Mouse (Mus musculus) forebrain, embryonic 12.5 days (tissue): ENCODE measurements around the gene Btnl2. TPM values are rescaled to one million over a fixed set of nuclear protein-coding genes. Genes with fewer than 3 reads are reported as not detected.
"Not testable (repeated sequence)": the region's sequence is repeated elsewhere in the genome, so short reads cannot be mapped to it uniquely, and the experiment has no call there.

Experiments used
- ATAC-seq: fragments of 200-750 bp; cut with Nextera tagmentation; 2 replicates; pipeline ENCODE4 v1.8.0; 2017; ENCODE audit warnings: moderate TSS enrichment; ENCODE audit not compliant: low FRiP score
- H3K27ac ChIP-seq: fragments of 300-500 bp; sonication (generic); 2 replicates; pipeline ENCODE4 v1.5.1; 2016; ENCODE audit warnings: mild to moderate bottlenecking
- H3K27me3 ChIP-seq: fragments of 300-500 bp; sonication (generic); 2 replicates; pipeline ENCODE4 v1.6.1; 2016; ENCODE audit warnings: mild to moderate bottlenecking
- H3K36me3 ChIP-seq: fragments of 300-500 bp; sonication (generic); replicated peaks from 2 replicates; pipeline ENCODE4 v1.6.1; 2016; ENCODE audit warnings: mild to moderate bottlenecking
- H3K4me1 ChIP-seq: fragments of 300-500 bp; sonication (generic); 2 replicates; pipeline ENCODE4 v1.6.1; 2016
- H3K4me2 ChIP-seq: fragments of 300-500 bp; sonication (generic); 2 replicates; pipeline ENCODE4 v1.6.1; 2016; ENCODE audit warnings: mild to moderate bottlenecking, moderate library complexity
- H3K4me3 ChIP-seq: fragments of 300-500 bp; sonication (generic); replicated peaks from 2 replicates; pipeline ENCODE4 v1.5.1; 2016; ENCODE audit warnings: mild to moderate bottlenecking
- H3K9ac ChIP-seq: fragments of 300-500 bp; sonication (generic); 2 replicates; pipeline ENCODE4 v1.6.1; 2016; ENCODE audit warnings: mild to moderate bottlenecking
- H3K9me3 ChIP-seq: fragments of 300-500 bp; sonication (generic); 2 replicates; pipeline ENCODE4 v1.6.1; 2016
- WGBS: fragments of 180-500 bp; shearing (Covaris S2); methylation state at CpG from one replicate; pipeline ENCODE4 v1.1.7; 2016; 5-methylcytosine and 5-hydroxymethylcytosine counted together
- polyA plus RNA-seq: library from polyadenylated mRNA; unstranded; fragments of >200 nt; fragmentation: Nextera tagmentation; extraction: Ambion mirVana; gene quantifications from 2 replicates; pipeline ENCODE4 v1.2.1, GENCODE M21; 2016

Btnl2 gene
- polyA plus RNA-seq = not detected in 2 replicates

DNA sequence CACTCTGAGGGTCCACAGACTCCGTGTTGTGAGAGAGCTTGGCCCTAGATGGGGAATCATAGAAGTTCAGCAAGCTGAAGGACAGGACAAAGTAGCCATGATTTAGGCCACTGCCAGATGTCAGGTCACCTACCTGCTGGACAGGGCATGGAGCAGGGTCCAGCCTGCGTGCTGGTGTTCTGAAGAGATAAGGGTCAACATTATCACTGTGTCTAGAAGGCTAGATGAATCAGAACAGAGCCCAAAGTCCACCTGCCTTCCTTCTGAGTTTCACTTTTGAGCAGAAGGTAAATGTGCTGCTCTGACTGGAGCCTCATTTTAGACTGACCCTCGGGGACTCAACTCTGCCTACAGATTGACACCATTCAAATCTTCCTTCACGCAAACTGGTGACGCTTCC, at the start of gene Btnl2:
Gene Btnl2 (plus strand): TSS at position 284 of the 400 bp plus-strand sequence.
- 86% methylated on average over 5 of the region's 5 CpGs for WGBS

GRCm38 (mm10) chr17:34305380-34306030, 49.1 kb upstream of the Btnl2 start, which contains the start of gene H2-Eb1:
H2-Eb1 (plus strand) TSS chr17:34305867.
- no peaks in the 10 kb centered on the region for H3K36me3 ChIP-seq
- no peak within 1 kb of the TSS for H3K9ac ChIP-seq
- ATAC-seq = peak; percentile 84
- peaks cover 14% of the 10 kb centered on the region; the same call in 1 of the 2 replicates for H3K27me3 ChIP-seq
- no peaks in the 10 kb centered on the region for H3K9me3 ChIP-seq
- H3K4me3 ChIP-seq = no peak within 1 kb of the TSS
- no peak within 1 kb of the TSS for H3K27ac ChIP-seq
- peaks cover 3% of the 10 kb centered on the region for H3K4me1 ChIP-seq
- H3K4me2 ChIP-seq = no peak within 1 kb of the TSS

More for the DNA sequence above, at the start of gene Btnl2:
- Histone ChIP-seq H3K4me3 (no peak within 1 kb of the TSS), H3K27ac (no peak within 1 kb of the TSS), H3K27me3 (no peaks in the 10 kb centered on the region), H3K4me2 (no peak within 1 kb of the TSS), H3K9ac (no peak within 1 kb of the TSS), H3K4me1 (no peaks in the 10 kb centered on the region), H3K36me3 (no peaks in the 10 kb centered on the region), H3K9me3 (no peaks in the 10 kb centered on the region)
- ATAC-seq = no peak

GRCm38 (mm10) chr17:34306407-34306806, 48.2 kb upstream of the Btnl2 start:
- Histone ChIP-seq H3K4me3 (no peak overlapping the region), H3K27ac (no peak overlapping the region), H3K27me3 (peaks cover 14% of the 10 kb centered on the region; the same call in 1 of the 2 replicates), H3K9ac (no peak overlapping the region), H3K9me3 (no peaks in the 10 kb centered on the region), H3K36me3 (no peaks in the 10 kb centered on the region), H3K4me1 (peaks cover 3% of the 10 kb centered on the region), H3K4me2 (no peak overlapping the region)
- 89% methylated on average over 2 of the region's 2 CpGs for WGBS
- ATAC-seq = no peak

GRCm38 (mm10) chr17:34307216-34307615, 47.4 kb upstream of the Btnl2 start:
- no peak overlapping the region for H3K4me3 ChIP-seq
- no peak for ATAC-seq

DNA sequence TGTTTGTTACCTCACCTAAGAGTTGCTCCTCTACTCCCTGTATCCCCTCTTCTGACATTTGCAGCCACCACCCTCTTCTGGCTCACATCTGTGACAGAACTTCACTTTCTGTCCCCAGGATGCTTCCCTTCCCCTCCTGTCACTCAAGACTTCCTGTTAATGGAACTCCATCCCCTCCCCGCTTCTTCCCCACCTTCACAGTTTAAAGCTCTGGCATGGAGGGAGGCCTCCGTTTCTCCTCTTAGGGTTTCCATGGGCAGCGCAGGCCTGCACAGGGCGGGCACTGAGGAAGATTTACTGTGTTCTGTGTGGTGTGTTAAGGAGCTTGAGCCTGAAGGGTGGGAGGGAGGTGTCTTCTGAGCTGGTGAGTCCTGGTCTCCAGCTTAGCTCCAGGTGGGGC, 46.5 kb upstream of the Btnl2 start:
- Histone ChIP-seq H3K4me2 (no peak overlapping the region), H3K4me1 (peaks cover 3% of the 10 kb centered on the region), H3K27me3 (peaks cover 14% of the 10 kb centered on the region; the same call in 1 of the 2 replicates), H3K4me3 (no peak overlapping the region), H3K9me3 (no peaks in the 10 kb centered on the region), H3K9ac (no peak overlapping the region), H3K27ac (no peak overlapping the region), H3K36me3 (no peaks in the 10 kb centered on the region)
- 80% methylated on average over 4 of the region's 4 CpGs for WGBS
- ATAC-seq = no peak

More at GRCm38 (mm10) chr17:34307216-34307615, 47.4 kb upstream of the Btnl2 start:
- peaks cover 14% of the 10 kb centered on the region; the same call in 1 of the 2 replicates for H3K27me3 ChIP-seq
- no peaks in the 10 kb centered on the region for H3K36me3 ChIP-seq
- no peak overlapping the region for H3K27ac ChIP-seq
- peaks cover 3% of the 10 kb centered on the region for H3K4me1 ChIP-seq
- H3K9me3 ChIP-seq = no peaks in the 10 kb centered on the region
- no peak overlapping the region for H3K4me2 ChIP-seq
- H3K9ac ChIP-seq = no peak overlapping the region

- peak overlapping the region; percentile 62 for H3K4me3 ChIP-seq
- no peaks in the 10 kb centered on the region for H3K9me3 ChIP-seq
- ATAC-seq = no peak
- peaks cover 3% of the 10 kb centered on the region for H3K4me1 ChIP-seq
- H3K27ac ChIP-seq = no peak overlapping the region; the same call in 1 of the 2 replicates
- peaks cover 18% of the 10 kb centered on the region; the same call in 1 of the 2 replicates for H3K27me3 ChIP-seq
- peak overlapping the region; percentile 71 for H3K4me2 ChIP-seq
- H3K9ac ChIP-seq = peak overlapping the region; percentile 63
- H3K36me3 ChIP-seq = no peaks in the 10 kb centered on the region
- WGBS = 34% methylated on average over 10 of the region's 10 CpGs
These were observed 45.4 kb upstream of the Btnl2 start for GRCm38 (mm10) chr17:34309225-34309624.

DNA sequence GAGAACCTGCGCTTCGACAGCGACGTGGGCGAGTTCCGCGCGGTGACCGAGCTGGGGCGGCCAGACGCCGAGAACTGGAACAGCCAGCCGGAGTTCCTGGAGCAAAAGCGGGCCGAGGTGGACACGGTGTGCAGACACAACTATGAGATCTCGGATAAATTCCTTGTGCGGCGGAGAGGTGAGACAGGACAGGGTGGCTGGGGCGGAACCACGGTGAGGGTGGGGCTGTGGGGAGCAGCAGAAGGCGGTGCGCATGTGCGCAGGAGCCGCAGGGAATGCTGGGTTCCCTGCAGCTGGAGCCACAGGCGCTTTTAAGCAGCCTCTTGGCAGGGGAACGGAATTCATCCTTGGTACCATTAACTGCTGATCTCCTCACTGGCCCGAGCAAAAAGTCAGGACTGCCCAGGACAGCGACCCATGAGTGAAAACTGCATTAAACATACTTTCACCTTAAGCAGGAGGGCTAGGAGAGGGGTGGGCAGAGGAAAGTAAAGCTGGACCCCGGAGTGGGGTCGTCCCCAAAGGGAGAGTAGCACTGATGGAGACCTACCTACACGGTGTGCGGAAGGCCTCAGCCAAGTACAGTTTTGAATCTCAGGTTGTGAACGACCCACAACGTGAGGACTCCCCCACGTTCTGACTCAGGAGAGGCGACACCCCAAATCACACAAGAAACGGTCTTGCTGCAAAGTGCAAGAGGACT, 44.8 kb upstream of the Btnl2 start:
- peak; percentile 84; the same call in 1 of the 2 replicates for ATAC-seq
- no peaks in the 10 kb centered on the region for H3K36me3 ChIP-seq
- 25% methylated on average over 38 of the region's 38 CpGs for WGBS

GRCm38 (mm10) chr17:34310526-34310925, 44.1 kb upstream of the Btnl2 start:
- 92% methylated on average over 3 of the region's 3 CpGs for WGBS
- not testable (repeated sequence) for H3K36me3 ChIP-seq, ATAC-seq, H3K4me1 ChIP-seq, H3K4me2 ChIP-seq, H3K4me3 ChIP-seq, H3K27ac ChIP-seq, H3K9me3 ChIP-seq, H3K9ac ChIP-seq
- peaks cover 18% of the 10 kb centered on the region; the same call in 1 of the 2 replicates for H3K27me3 ChIP-seq

More for the DNA sequence above, 44.8 kb upstream of the Btnl2 start:
- peak overlapping the region; percentile 63 for H3K9ac ChIP-seq
- peaks cover 18% of the 10 kb centered on the region; the same call in 1 of the 2 replicates for H3K27me3 ChIP-seq
- peaks cover 3% of the 10 kb centered on the region for H3K4me1 ChIP-seq
- H3K4me3 ChIP-seq = peak overlapping the region; percentile 62
- peak overlapping the region; percentile 71 for H3K4me2 ChIP-seq
- H3K9me3 ChIP-seq = no peaks in the 10 kb centered on the region
- H3K27ac ChIP-seq = peak overlapping the region; percentile 36; the same call in 1 of the 2 replicates

DNA sequence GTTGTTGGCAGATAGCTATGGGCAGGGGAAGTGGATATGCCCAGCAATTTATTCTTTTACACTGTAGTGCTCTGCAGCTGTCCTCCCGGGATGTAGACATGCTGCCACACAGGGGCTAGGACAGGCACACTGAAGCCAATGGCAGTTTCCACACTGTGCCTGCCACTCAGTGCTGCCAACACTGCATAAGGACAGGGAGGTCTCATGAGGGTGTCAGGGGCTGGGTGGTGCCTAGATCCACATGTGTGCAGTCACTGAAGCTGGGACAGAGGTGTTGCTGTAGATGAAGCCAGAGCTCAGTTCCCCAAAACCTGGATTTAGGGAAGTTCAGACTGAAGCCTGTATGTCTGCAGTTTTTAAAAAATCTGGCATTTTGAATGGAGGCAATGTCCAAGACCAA, 42.4 kb upstream of the Btnl2 start:
- no peak for ATAC-seq
- no peaks in the 10 kb centered on the region for H3K9me3 ChIP-seq
- 85% methylated on average over 1 of the region's 1 CpGs for WGBS
- H3K9ac ChIP-seq = no peak overlapping the region
- peaks cover 3% of the 10 kb centered on the region for H3K4me1 ChIP-seq
- H3K4me3 ChIP-seq = no peak overlapping the region
- H3K27me3 ChIP-seq = peaks cover 11% of the 10 kb centered on the region; the same call in 1 of the 2 replicates
- no peak overlapping the region for H3K27ac ChIP-seq
- no peak overlapping the region for H3K4me2 ChIP-seq
- H3K36me3 ChIP-seq = no peaks in the 10 kb centered on the region

GRCm38 (mm10) chr17:34313393-34313792, 41.2 kb upstream of the Btnl2 start:
- Histone ChIP-seq H3K36me3 (no peaks in the 10 kb centered on the region), H3K4me3 (no peak overlapping the region), H3K4me1 (peaks cover 3% of the 10 kb centered on the region), H3K4me2 (no peak overlapping the region), H3K27me3 (peaks cover 4% of the 10 kb centered on the region; the same call in 1 of the 2 replicates), H3K27ac (no peak overlapping the region), H3K9me3 (no peaks in the 10 kb centered on the region), H3K9ac (no peak overlapping the region)
- 41% methylated on average over 3 of the region's 3 CpGs for WGBS
- no peak for ATAC-seq

DNA sequence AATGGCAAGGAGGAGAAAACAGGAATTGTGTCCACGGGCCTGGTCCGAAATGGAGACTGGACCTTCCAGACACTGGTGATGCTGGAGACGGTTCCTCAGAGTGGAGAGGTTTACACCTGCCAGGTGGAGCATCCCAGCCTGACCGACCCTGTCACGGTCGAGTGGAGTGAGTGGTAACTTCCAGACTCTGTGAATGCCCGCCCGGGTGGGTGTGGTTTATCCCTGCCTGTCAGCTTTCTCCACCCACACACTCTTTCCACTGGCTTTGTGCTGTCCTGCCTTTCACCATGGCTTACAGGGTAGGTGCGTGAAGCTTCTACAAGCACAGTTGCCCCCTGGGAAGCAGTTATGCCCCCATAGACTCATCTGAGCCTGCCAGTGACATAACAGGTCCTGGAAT, 40.3 kb upstream of the Btnl2 start:
- Histone ChIP-seq H3K4me1 (peaks cover 3% of the 10 kb centered on the region), H3K9me3 (no peaks in the 10 kb centered on the region), H3K4me3 (no peak overlapping the region), H3K4me2 (no peak overlapping the region), H3K27ac (no peak overlapping the region), H3K27me3 (peaks cover 4% of the 10 kb centered on the region; the same call in 1 of the 2 replicates), H3K36me3 (no peaks in the 10 kb centered on the region), H3K9ac (no peak overlapping the region)
- ATAC-seq = no peak
- WGBS = 65% methylated on average over 9 of the region's 9 CpGs

- WGBS = 84% methylated on average over 1 of the region's 1 CpGs
- H3K27ac ChIP-seq = no peak overlapping the region
- no peak overlapping the region for H3K4me3 ChIP-seq
- no peaks in the 10 kb centered on the region for H3K36me3 ChIP-seq
- ATAC-seq = no peak
- no peaks in the 10 kb centered on the region for H3K4me1 ChIP-seq
- H3K27me3 ChIP-seq = peaks cover 4% of the 10 kb centered on the region; the same call in 1 of the 2 replicates
- H3K4me2 ChIP-seq = no peak overlapping the region
- H3K9ac ChIP-seq = no peak overlapping the region
- no peaks in the 10 kb centered on the region for H3K9me3 ChIP-seq
These were observed 39.1 kb upstream of the Btnl2 start for GRCm38 (mm10) chr17:34315512-34315911.
